Mouse (Mus musculus): ENCODE results near the gene Cd244a.

DNA sequence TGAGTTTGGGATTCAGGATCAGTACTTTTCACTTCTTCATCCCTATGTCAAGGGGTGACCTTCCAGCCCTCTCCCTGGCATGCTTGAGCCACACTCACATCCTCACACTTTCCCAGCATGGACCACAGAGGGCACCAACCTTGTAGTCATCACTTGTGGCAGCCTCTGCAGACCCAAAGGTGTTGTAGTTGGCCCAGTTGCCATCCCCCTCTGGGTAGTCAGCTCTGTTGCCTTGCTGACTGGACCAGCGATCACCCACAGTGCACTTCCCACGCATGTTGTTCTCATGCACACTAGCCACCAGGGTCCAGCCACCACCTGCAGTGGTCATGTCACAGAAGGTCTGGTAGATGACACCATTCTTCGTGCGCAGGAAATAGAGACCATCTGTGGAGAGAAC, 27.6 kb upstream of the Cd244a start:
- TF ChIP-seq MAFK (IDR thresholded peaks at IDR 0.05; ENCODE audit: insufficient read depth, low read depth, low read length) (no peak), ZNF384 (IDR thresholded peaks at IDR 0.05; ENCODE audit: low read depth, low read length) (no peak)
